Mouse (Mus musculus) macrophage (primary cell): ENCODE results near the gene Xpo4. TPM values are rescaled to one million over a fixed set of nuclear protein-coding genes. Genes with fewer than 3 reads are reported as not detected.
"Not testable (repeated sequence)": the region's sequence is repeated elsewhere in the genome, so short reads cannot be mapped to it uniquely, and the experiment has no call there.

ENCODE experiments used
- H3K27ac ChIP-seq: fragments of 350-480 bp; formaldehyde crosslinking; 2 replicates; pipeline ENCODE4 v1.9.0; 2021
- H3K36me3 ChIP-seq: fragments of 350-480 bp; formaldehyde crosslinking; 2 replicates; pipeline ENCODE4 v1.9.0; 2021; ENCODE audit errors: inconsistent target
- H3K4me3 ChIP-seq: fragments of 350-480 bp; formaldehyde crosslinking; 2 replicates; pipeline ENCODE4 v1.9.0; 2021; ENCODE audit errors: inconsistent target
- H3K79me2 ChIP-seq: fragments of 350-480 bp; formaldehyde crosslinking; 2 replicates; pipeline ENCODE4 v1.9.0; 2021; ENCODE audit errors: inconsistent target
- WGBS: methylation state at CpG from one replicate; pipeline ENCODE4 v1.1.7; 2026; ENCODE audit warnings: inconsistent platforms; ENCODE audit not compliant: missing documents; 5-methylcytosine and 5-hydroxymethylcytosine counted together
- polyA plus RNA-seq: library from polyadenylated mRNA; stranded (reverse); fragments of 250-400 nt; gene quantifications from 3 replicates; pipeline ENCODE4 v1.2.4, GENCODE M21; 2018; ENCODE audit warnings: inconsistent platforms

Xpo4 gene
- polyA plus RNA-seq, 1 experiment from 2014 or later, result 4.5 TPM

GRCm38 (mm10) chr14:57658301-57658700 lies 6.9 kb downstream of the Xpo4 start:
- 98% methylated on average over 4 of the region's 4 CpGs for WGBS
- Histone ChIP-seq H3K27ac (no peak overlapping the region), H3K79me2 (peaks cover 99% of the 10 kb centered on the region), H3K36me3 (no peaks in the 10 kb centered on the region), H3K4me3 (no peak overlapping the region)

- H3K4me3 ChIP-seq, result no peak overlapping the region
Observed at GRCm38 (mm10) chr14:57657500-57657899, 7.7 kb downstream of the Xpo4 start.

GRCm38 (mm10) chr14:57656519-57656918 lies 8.7 kb downstream of the Xpo4 start:
- not testable (repeated sequence) for H3K27ac ChIP-seq, H3K4me3 ChIP-seq, H3K36me3 ChIP-seq
- WGBS, result 94% methylated on average over 3 of the region's 3 CpGs
- peaks cover 99% of the 10 kb centered on the region for H3K79me2 ChIP-seq

More at GRCm38 (mm10) chr14:57657500-57657899, 7.7 kb downstream of the Xpo4 start:
- no peaks in the 10 kb centered on the region for H3K36me3 ChIP-seq
- no CpG with 5 or more reads among the region's 2 CpGs for WGBS
- H3K27ac ChIP-seq, result no peak overlapping the region
- peaks cover 99% of the 10 kb centered on the region for H3K79me2 ChIP-seq

GRCm38 (mm10) chr14:57649501-57649900 lies 15.7 kb downstream of the Xpo4 start:
- peaks cover 83% of the 10 kb centered on the region for H3K79me2 ChIP-seq
- H3K36me3 ChIP-seq, result no peaks in the 10 kb centered on the region
- no peak overlapping the region for H3K27ac ChIP-seq
- no peak overlapping the region for H3K4me3 ChIP-seq

GRCm38 (mm10) chr14:57646155-57646554 lies 19.1 kb downstream of the Xpo4 start:
- H3K79me2 ChIP-seq, result peaks cover 63% of the 10 kb centered on the region
- H3K36me3 ChIP-seq, result no peaks in the 10 kb centered on the region
- 90% methylated on average over 4 of the region's 4 CpGs for WGBS
- H3K4me3 ChIP-seq, result no peak overlapping the region
- H3K27ac ChIP-seq, result no peak overlapping the region

- WGBS, result 90% methylated on average over 3 of the region's 3 CpGs
- H3K4me3 ChIP-seq, result no peak overlapping the region
- no peaks in the 10 kb centered on the region for H3K36me3 ChIP-seq
- peaks cover 10% of the 10 kb centered on the region; the same call in 1 of the 2 replicates for H3K79me2 ChIP-seq
- H3K27ac ChIP-seq, result no peak overlapping the region
Observed at GRCm38 (mm10) chr14:57639153-57639552, 26.1 kb downstream of the Xpo4 start.

- H3K27ac ChIP-seq, result no peak overlapping the region
- WGBS, result 85% methylated on average over 5 of the region's 5 CpGs
- no peaks in the 10 kb centered on the region for H3K36me3 ChIP-seq
- H3K79me2 ChIP-seq, result no peaks in the 10 kb centered on the region
- no peak overlapping the region for H3K4me3 ChIP-seq
Observed at GRCm38 (mm10) chr14:57634141-57634540, 31.1 kb downstream of the Xpo4 start.

GRCm38 (mm10) chr14:57629595-57629994 lies 35.6 kb downstream of the Xpo4 start:
- H3K36me3 ChIP-seq, result peaks cover 25% of the 10 kb centered on the region; the same call in 1 of the 2 replicates
- WGBS, result 100% methylated on average over 4 of the region's 4 CpGs
- H3K4me3 ChIP-seq, result no peak overlapping the region
- no peaks in the 10 kb centered on the region for H3K79me2 ChIP-seq
- H3K27ac ChIP-seq, result no peak overlapping the region

- 91% methylated on average over 3 of the region's 3 CpGs for WGBS
- Histone ChIP-seq H3K79me2 (no peaks in the 10 kb centered on the region), H3K36me3 (peaks cover 17% of the 10 kb centered on the region; the same call in 1 of the 2 replicates), H3K27ac (no peak overlapping the region), H3K4me3 (no peak overlapping the region)
Observed at GRCm38 (mm10) chr14:57622934-57623333, 42.3 kb downstream of the Xpo4 start.

GRCm38 (mm10) chr14:57621699-57622098 lies 43.5 kb downstream of the Xpo4 start:
- Histone ChIP-seq H3K27ac (no peak overlapping the region), H3K4me3 (no peak overlapping the region), H3K36me3 (0 out of 2 replicates have a peak, but pooled peaks cover 9% of the 10 kb centered on the region), H3K79me2 (no peaks in the 10 kb centered on the region)
- 91% methylated on average over 4 of the region's 4 CpGs for WGBS

- no peak overlapping the region for H3K4me3 ChIP-seq
- no peak overlapping the region for H3K27ac ChIP-seq
- no peaks in the 10 kb centered on the region for H3K79me2 ChIP-seq
- H3K36me3 ChIP-seq, result 0 out of 2 replicates have a peak, but pooled peaks cover 1% of the 10 kb centered on the region
- 93% methylated on average over 4 of the region's 4 CpGs for WGBS
Observed at GRCm38 (mm10) chr14:57620598-57621236, 44.5 kb downstream of the Xpo4 start.

- Histone ChIP-seq H3K36me3 (no peaks in the 10 kb centered on the region), H3K27ac (no peak overlapping the region), H3K79me2 (no peaks in the 10 kb centered on the region), H3K4me3 (no peak overlapping the region)
- WGBS, result 21% methylated on average over 2 of the region's 2 CpGs
Observed at GRCm38 (mm10) chr14:57619487-57619886, 45.7 kb downstream of the Xpo4 start.

GRCm38 (mm10) chr14:57617675-57618074 lies 47.6 kb downstream of the Xpo4 start:
- Histone ChIP-seq H3K79me2 (no peaks in the 10 kb centered on the region), H3K36me3 (no peaks in the 10 kb centered on the region), H3K4me3 (no peak overlapping the region), H3K27ac (no peak overlapping the region)
- WGBS, result 43% methylated on average over 1 of the region's 1 CpGs

- H3K79me2 ChIP-seq, result no peaks in the 10 kb centered on the region
- H3K27ac ChIP-seq, result no peak overlapping the region
- H3K36me3 ChIP-seq, result no peaks in the 10 kb centered on the region
- no peak overlapping the region for H3K4me3 ChIP-seq
- 81% methylated on average over 6 of the region's 6 CpGs for WGBS
Observed at GRCm38 (mm10) chr14:57616339-57616965, 48.8 kb downstream of the Xpo4 start.

GRCm38 (mm10) chr14:57615828-57616227 lies 49.4 kb downstream of the Xpo4 start:
- Histone ChIP-seq H3K27ac (no peak overlapping the region), H3K79me2 (no peaks in the 10 kb centered on the region), H3K36me3 (no peaks in the 10 kb centered on the region), H3K4me3 (no peak overlapping the region)
- WGBS, result 92% methylated on average over 6 of the region's 6 CpGs
